Mouse (Mus musculus) limb, embryonic 12.5 days (tissue): ENCODE data around the gene Trp53tg5. TPM values are rescaled to one million over a fixed set of nuclear protein-coding genes. Genes with fewer than 3 reads are reported as not detected.

Experiments used
- ATAC-seq: fragments of 200-750 bp; cut with Nextera tagmentation; 2 replicates; pipeline ENCODE4 v1.8.0; 2017; ENCODE audit warnings: low read depth, moderate TSS enrichment; ENCODE audit not compliant: insufficient number of reproducible peaks, insufficient read depth, low FRiP score, low TSS enrichment
- H3K27ac ChIP-seq: fragments of 300-500 bp; sonication (generic); 2 replicates; pipeline ENCODE4 v1.5.1; 2016; ENCODE audit warnings: mild to moderate bottlenecking, moderate library complexity
- H3K27me3 ChIP-seq: fragments of 300-500 bp; sonication (generic); 2 replicates; pipeline ENCODE4 v1.6.1; 2016; ENCODE audit warnings: mild to moderate bottlenecking, moderate library complexity
- H3K36me3 ChIP-seq: fragments of 300-500 bp; sonication (generic); 2 replicates; pipeline ENCODE4 v1.6.1; 2016; ENCODE audit warnings: mild to moderate bottlenecking, moderate library complexity
- H3K4me1 ChIP-seq: fragments of 300-500 bp; sonication (generic); replicated peaks from 2 replicates; pipeline ENCODE4 v1.6.1; 2016
- H3K4me2 ChIP-seq: fragments of 300-500 bp; sonication (generic); 2 replicates; pipeline ENCODE4 v1.6.1; 2016; ENCODE audit warnings: mild to moderate bottlenecking, moderate library complexity
- H3K4me3 ChIP-seq: fragments of 300-500 bp; sonication (generic); replicated peaks from 2 replicates; pipeline ENCODE4 v1.5.1; 2016; ENCODE audit warnings: mild to moderate bottlenecking
- H3K9ac ChIP-seq: fragments of 300-500 bp; sonication (generic); replicated peaks from 2 replicates; pipeline ENCODE4 v1.6.1; 2016; ENCODE audit warnings: mild to moderate bottlenecking, moderate library complexity
- H3K9me3 ChIP-seq: fragments of 300-500 bp; sonication (generic); 2 replicates; pipeline ENCODE4 v1.6.1; 2016; ENCODE audit warnings: mild to moderate bottlenecking, moderate library complexity
- WGBS: fragments of 180-500 bp; shearing (Covaris S2); methylation state at CpG from one replicate; pipeline ENCODE4 v1.1.7; 2016; 5-methylcytosine and 5-hydroxymethylcytosine counted together
- polyA plus RNA-seq: library from polyadenylated mRNA; unstranded; fragments of >200 nt; fragmentation: Nextera tagmentation; extraction: Ambion mirVana; gene quantifications from 2 replicates; pipeline ENCODE4 v1.2.1, GENCODE M21; 2016

Gene Trp53tg5
- polyA plus RNA-seq, 1 experiment from 2014 or later, result not detected

- peaks cover 3% of the 10 kb centered on the region; the same call in 1 of the 2 replicates for H3K27me3 ChIP-seq
- H3K9me3 ChIP-seq, result no peaks in the 10 kb centered on the region
- WGBS, result 86% methylated on average over 1 of the region's 1 CpGs
- peaks cover 27% of the 10 kb centered on the region for H3K4me1 ChIP-seq
- no peak overlapping the region for H3K9ac ChIP-seq
- no peaks in the 10 kb centered on the region for H3K36me3 ChIP-seq
- no peak for ATAC-seq
- H3K4me3 ChIP-seq, result no peak overlapping the region
- no peak overlapping the region for H3K4me2 ChIP-seq
- H3K27ac ChIP-seq, result no peak overlapping the region
Observed at GRCm38 (mm10) chr2:164448140-164448539, 25.4 kb downstream of the Trp53tg5 start.

GRCm38 (mm10) chr2:164446086-164446469 is 27.4 kb downstream of the Trp53tg5 start:
- Histone ChIP-seq H3K36me3 (no peaks in the 10 kb centered on the region), H3K4me1 (peaks cover 20% of the 10 kb centered on the region), H3K4me2 (no peak overlapping the region), H3K9ac (no peak overlapping the region), H3K27me3 (peaks cover 15% of the 10 kb centered on the region), H3K27ac (no peak overlapping the region), H3K9me3 (no peaks in the 10 kb centered on the region), H3K4me3 (no peak overlapping the region)
- WGBS, result 75% methylated on average over 3 of the region's 3 CpGs
- ATAC-seq, result no peak

- no peaks in the 10 kb centered on the region for H3K9me3 ChIP-seq
- no peak overlapping the region for H3K27ac ChIP-seq
- no peak overlapping the region for H3K4me3 ChIP-seq
- ATAC-seq, result no peak
- no peaks in the 10 kb centered on the region for H3K36me3 ChIP-seq
- H3K4me2 ChIP-seq, result no peak overlapping the region
- 90% methylated on average over 3 of the region's 3 CpGs for WGBS
- peaks cover 17% of the 10 kb centered on the region for H3K27me3 ChIP-seq
- H3K9ac ChIP-seq, result no peak overlapping the region
- peaks cover 26% of the 10 kb centered on the region for H3K4me1 ChIP-seq
Observed at GRCm38 (mm10) chr2:164445399-164446085, 28.0 kb downstream of the Trp53tg5 start.

- no peaks in the 10 kb centered on the region for H3K9me3 ChIP-seq
- peaks cover 30% of the 10 kb centered on the region for H3K4me1 ChIP-seq
- peaks cover 17% of the 10 kb centered on the region for H3K27me3 ChIP-seq
- 78% methylated on average over 2 of the region's 2 CpGs for WGBS
- ATAC-seq, result no peak
- H3K4me2 ChIP-seq, result no peak overlapping the region
- no peaks in the 10 kb centered on the region for H3K36me3 ChIP-seq
- H3K9ac ChIP-seq, result no peak overlapping the region
- H3K27ac ChIP-seq, result no peak overlapping the region
- H3K4me3 ChIP-seq, result no peak overlapping the region
Observed at GRCm38 (mm10) chr2:164444701-164445100, 28.8 kb downstream of the Trp53tg5 start.

- H3K4me1 ChIP-seq, result peaks cover 36% of the 10 kb centered on the region
- H3K4me2 ChIP-seq, result peak within 1 kb of the TSS; percentile 87
- H3K36me3 ChIP-seq, result no peaks in the 10 kb centered on the region
- H3K9me3 ChIP-seq, result no peaks in the 10 kb centered on the region
- peak; percentile 7; the same call in 1 of the 2 replicates for ATAC-seq
- H3K27me3 ChIP-seq, result peaks cover 17% of the 10 kb centered on the region
- H3K4me3 ChIP-seq, result peak within 1 kb of the TSS; percentile 64
- 8% methylated on average over 18 of the region's 18 CpGs for WGBS
- peak within 1 kb of the TSS; percentile 45; the same call in 1 of the 2 replicates for H3K27ac ChIP-seq
- H3K9ac ChIP-seq, result peak within 1 kb of the TSS; percentile 77
Observed at GRCm38 (mm10) chr2:164443460-164444000, 30.0 kb downstream of the Trp53tg5 start, which contains the start of gene Sdc4. TSS of gene Sdc4 (minus strand) at chr2:164443887.

- Histone ChIP-seq H3K4me1 (peaks cover 41% of the 10 kb centered on the region), H3K9me3 (no peaks in the 10 kb centered on the region), H3K36me3 (no peaks in the 10 kb centered on the region), H3K4me3 (peak overlapping the region; percentile 64), H3K9ac (peak overlapping the region; percentile 77), H3K27me3 (peaks cover 17% of the 10 kb centered on the region), H3K4me2 (peak overlapping the region; percentile 87), H3K27ac (peak overlapping the region; percentile 45; the same call in 1 of the 2 replicates)
- ATAC-seq, result peak; percentile 74
- under 1% methylated on average over 26 of the region's 26 CpGs for WGBS
Observed at GRCm38 (mm10) chr2:164443051-164443437, 30.5 kb downstream of the Trp53tg5 start.

GRCm38 (mm10) chr2:164442315-164443050 is 31.0 kb downstream of the Trp53tg5 start:
- 2% methylated on average over 29 of the region's 29 CpGs for WGBS
- ATAC-seq, result peak; percentile 52

GRCm38 (mm10) chr2:164441731-164442130 is 31.8 kb downstream of the Trp53tg5 start:
- H3K9me3 ChIP-seq, result no peaks in the 10 kb centered on the region
- H3K9ac ChIP-seq, result peak overlapping the region; percentile 77
- H3K27ac ChIP-seq, result no peak overlapping the region
- peak overlapping the region; percentile 64 for H3K4me3 ChIP-seq
- peaks cover 54% of the 10 kb centered on the region for H3K4me1 ChIP-seq
- H3K36me3 ChIP-seq, result no peaks in the 10 kb centered on the region
- peaks cover 17% of the 10 kb centered on the region for H3K27me3 ChIP-seq
- 27% methylated on average over 7 of the region's 7 CpGs for WGBS
- ATAC-seq, result no peak
- peak overlapping the region; percentile 87 for H3K4me2 ChIP-seq

More at GRCm38 (mm10) chr2:164442315-164443050, 31.0 kb downstream of the Trp53tg5 start:
- peaks cover 17% of the 10 kb centered on the region for H3K27me3 ChIP-seq
- no peaks in the 10 kb centered on the region for H3K9me3 ChIP-seq
- peak overlapping the region; percentile 45; the same call in 1 of the 2 replicates for H3K27ac ChIP-seq
- H3K4me1 ChIP-seq, result peaks cover 46% of the 10 kb centered on the region
- peak overlapping the region; percentile 87 for H3K4me2 ChIP-seq
- H3K36me3 ChIP-seq, result no peaks in the 10 kb centered on the region
- peak overlapping the region; percentile 77 for H3K9ac ChIP-seq
- peak overlapping the region; percentile 64 for H3K4me3 ChIP-seq

- no peak overlapping the region for H3K27ac ChIP-seq
- H3K4me2 ChIP-seq, result peak overlapping the region; percentile 87
- ATAC-seq, result no peak
- H3K9me3 ChIP-seq, result no peaks in the 10 kb centered on the region
- peaks cover 59% of the 10 kb centered on the region for H3K4me1 ChIP-seq
- no peaks in the 10 kb centered on the region for H3K36me3 ChIP-seq
- H3K4me3 ChIP-seq, result no peak overlapping the region
- H3K9ac ChIP-seq, result 0 out of 2 replicates have a peak overlapping the region, but pooled peaks have one; percentile 18
- peaks cover 17% of the 10 kb centered on the region for H3K27me3 ChIP-seq
- 28% methylated on average over 8 of the region's 8 CpGs for WGBS
Observed at GRCm38 (mm10) chr2:164441155-164441554, 32.4 kb downstream of the Trp53tg5 start.

GRCm38 (mm10) chr2:164440314-164440713 is 33.2 kb downstream of the Trp53tg5 start:
- H3K36me3 ChIP-seq, result no peaks in the 10 kb centered on the region
- H3K9ac ChIP-seq, result 0 out of 2 replicates have a peak overlapping the region, but pooled peaks have one; percentile 14
- H3K9me3 ChIP-seq, result no peaks in the 10 kb centered on the region
- H3K27me3 ChIP-seq, result peaks cover 17% of the 10 kb centered on the region
- H3K4me2 ChIP-seq, result 0 out of 2 replicates have a peak overlapping the region, but pooled peaks have one; percentile 87
- H3K27ac ChIP-seq, result no peak overlapping the region
- ATAC-seq, result no peak
- H3K4me1 ChIP-seq, result peaks cover 68% of the 10 kb centered on the region
- H3K4me3 ChIP-seq, result no peak overlapping the region
- WGBS, result 63% methylated on average over 5 of the region's 5 CpGs

GRCm38 (mm10) chr2:164439001-164439421 is 34.5 kb downstream of the Trp53tg5 start:
- H3K4me3 ChIP-seq, result no peak overlapping the region
- peaks cover 81% of the 10 kb centered on the region for H3K4me1 ChIP-seq
- peaks cover 17% of the 10 kb centered on the region for H3K27me3 ChIP-seq
- H3K9me3 ChIP-seq, result no peaks in the 10 kb centered on the region
- no peak overlapping the region for H3K9ac ChIP-seq
- no peak overlapping the region for H3K27ac ChIP-seq
- no peak overlapping the region for H3K4me2 ChIP-seq
- WGBS, result 66% methylated on average over 3 of the region's 3 CpGs
- H3K36me3 ChIP-seq, result no peaks in the 10 kb centered on the region
- no peak for ATAC-seq
